Mouse (Mus musculus) right cerebral cortex, adult 18-20 months (tissue): ENCODE measurements at regions not wholly inside any gene's neighbourhood (a gene's known extent, or its start where the extent isn't known, plus 50 kb on each side); places are given as distances from the start of the nearest gene placed in this dataset.

Source experiments
- DNase-seq: peaks from one replicate; pipeline ENCODE4 v3.0.0; 2022; ENCODE audit warnings: mixed read lengths

DNA sequence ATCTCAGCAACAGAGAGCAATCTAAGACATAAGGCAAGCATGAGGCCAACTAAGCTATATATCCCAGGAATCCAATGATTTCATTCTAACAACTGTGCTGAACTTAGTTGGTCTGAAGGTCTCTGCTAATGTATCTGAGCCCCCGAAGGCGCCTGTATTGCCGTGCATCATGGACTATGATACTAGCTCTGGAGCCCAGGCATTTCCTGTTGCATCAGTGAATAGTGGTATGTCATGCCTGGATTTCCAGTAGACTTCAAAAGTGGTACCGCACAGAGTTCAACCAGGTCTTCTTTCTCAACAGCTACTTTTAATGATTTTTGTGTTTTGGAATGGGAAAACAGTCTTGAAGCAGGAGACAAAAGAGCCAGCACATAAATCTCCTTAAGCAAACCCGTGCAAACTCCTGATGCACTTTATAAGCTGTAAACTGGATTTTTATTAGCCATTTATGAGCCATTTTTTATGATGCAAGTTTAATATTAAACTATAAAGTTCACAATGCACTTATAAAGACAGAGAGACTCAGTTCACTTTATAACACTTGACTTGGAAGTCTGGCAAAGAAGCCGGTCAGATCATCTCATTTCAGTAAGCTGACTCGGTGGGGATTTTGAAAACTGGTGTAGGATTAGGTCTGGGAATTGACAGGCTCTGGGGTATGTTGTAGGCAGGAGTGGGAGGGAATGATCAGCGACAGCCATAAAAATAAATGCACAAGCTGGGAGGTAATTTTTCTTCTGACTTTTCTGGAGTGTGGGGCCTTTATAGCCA is 646.8 kb upstream of the Auts2 start:
- DNase-seq, result no peak

DNA sequence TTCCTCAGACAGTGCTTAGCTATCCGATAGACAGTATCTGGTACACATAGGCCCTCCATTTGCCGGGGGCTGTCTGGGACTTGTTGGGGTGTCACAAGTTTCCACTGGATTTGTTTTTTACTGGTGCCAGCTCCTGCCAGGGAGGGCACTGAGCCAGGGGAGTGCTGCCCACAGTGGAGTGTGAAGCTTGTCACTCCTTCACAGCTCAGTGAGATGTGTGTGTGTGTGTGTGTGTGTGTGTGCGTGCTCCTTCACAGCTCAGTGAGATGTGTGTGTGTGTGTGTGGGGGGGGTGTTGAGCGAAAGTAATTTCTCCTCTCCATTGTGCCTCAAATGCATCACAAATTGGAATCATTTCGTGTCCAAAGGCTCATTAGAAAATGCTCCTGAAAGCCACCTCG is 632.5 kb upstream of the Auts2 start:
- DNase-seq, result peak; percentile 70

GRCm38 (mm10) chr5:133173155-133173723 is 630.1 kb upstream of the Auts2 start:
- DNase-seq, result peak; percentile 57

GRCm38 (mm10) chr5:133172686-133173085 is 629.5 kb upstream of the Auts2 start:
- no peak for DNase-seq

GRCm38 (mm10) chr5:133171266-133171665 is 628.1 kb upstream of the Auts2 start:
- no peak for DNase-seq

DNA sequence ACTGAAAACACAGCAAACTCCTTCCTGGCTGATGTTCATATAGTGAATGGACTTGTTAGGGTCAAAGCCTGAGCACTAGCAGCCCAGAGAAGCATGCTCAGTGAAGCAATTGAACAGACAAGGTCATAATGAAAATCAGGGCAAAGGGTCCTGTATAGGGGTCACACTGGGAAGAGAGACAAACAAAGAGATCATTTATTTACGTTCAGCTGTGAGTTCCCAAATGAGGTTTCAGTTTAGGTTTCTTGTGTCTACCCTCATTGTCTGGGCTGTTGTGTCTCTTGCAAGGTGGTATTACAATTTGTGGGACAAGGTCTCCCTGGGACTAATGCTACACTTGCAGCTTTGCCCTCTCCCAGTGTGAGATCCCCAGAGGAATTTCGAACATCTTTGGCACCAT is 624.4 kb upstream of the Auts2 start:
- no peak for DNase-seq

DNA sequence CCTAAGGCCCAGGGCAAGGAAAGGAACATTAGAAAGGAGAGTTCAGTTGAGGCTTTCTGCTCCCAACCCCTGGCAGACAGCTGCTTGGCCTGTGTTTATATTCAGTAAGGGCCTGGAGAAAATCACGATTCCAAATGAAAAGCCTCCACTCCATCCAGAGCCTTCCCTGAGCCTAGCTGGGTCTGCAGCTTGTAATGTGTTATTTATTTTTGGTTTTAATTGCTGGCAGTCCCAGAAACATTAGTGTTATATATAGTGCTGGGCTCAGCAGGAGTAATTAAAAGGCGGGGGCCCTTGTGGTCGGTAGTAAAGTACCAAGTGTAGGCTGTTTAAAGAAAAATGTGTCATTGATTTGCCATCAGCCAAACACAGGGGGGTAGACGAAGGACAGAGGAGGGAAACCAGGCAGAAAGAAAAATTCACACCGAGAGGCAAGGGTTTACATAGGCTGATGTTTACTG is 623.9 kb upstream of the Auts2 start:
- no peak for DNase-seq

DNA sequence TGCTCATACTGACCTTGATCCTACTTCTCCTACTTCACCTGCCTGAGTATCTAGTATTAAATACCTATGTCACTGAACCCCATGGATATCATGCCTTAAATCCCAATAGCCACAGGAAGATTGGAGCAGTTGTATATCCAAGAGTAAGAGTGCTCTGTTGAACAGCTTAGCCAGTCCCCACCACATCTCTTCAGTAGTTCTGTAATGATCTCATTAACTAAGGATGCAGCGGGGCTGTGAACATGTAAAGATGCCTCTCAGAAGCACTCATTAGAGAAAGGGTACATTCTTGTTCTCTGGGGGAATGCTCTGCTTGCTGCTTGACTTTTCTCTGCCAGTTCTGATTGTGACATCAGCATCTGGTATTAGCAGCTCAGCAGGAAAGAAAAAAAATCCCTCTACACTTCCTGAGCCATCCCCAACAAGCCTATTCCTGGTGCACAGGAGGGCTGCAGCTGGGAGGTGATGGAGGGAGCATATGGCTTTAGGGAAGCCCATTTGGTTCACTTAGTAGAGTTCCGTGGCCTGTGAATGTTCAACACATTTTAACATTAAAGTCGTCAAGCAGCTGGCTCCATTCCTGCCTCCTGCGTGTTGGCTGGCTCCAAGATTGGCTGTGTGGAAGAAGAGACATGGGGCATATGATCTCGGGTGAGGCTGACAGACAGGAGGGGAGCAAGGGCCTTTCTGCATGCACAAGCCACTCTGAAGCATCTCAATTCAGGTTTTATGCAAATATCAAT is 613.1 kb upstream of the Auts2 start:
- DNase-seq, result peak; percentile 75

DNA sequence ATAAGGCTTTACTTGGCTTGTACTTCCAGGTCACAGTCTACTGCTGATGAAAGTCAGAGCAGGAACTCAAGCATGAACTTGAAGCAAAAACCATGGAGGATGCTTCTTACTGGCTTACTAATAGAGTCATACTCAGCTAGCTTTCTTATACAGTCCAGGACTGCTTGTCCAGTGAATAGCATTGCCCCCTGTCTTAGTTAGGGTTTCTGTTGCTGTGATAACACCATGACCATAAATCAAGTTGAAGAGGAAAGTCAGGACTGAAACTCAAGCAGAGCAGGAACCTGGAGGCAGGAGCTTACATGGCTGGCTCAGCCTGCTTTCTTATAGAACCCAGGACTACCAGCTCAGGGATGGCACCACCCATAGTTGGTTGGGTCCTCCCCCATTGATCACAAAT is 602.9 kb upstream of the Auts2 start:
- no peak for DNase-seq

DNA sequence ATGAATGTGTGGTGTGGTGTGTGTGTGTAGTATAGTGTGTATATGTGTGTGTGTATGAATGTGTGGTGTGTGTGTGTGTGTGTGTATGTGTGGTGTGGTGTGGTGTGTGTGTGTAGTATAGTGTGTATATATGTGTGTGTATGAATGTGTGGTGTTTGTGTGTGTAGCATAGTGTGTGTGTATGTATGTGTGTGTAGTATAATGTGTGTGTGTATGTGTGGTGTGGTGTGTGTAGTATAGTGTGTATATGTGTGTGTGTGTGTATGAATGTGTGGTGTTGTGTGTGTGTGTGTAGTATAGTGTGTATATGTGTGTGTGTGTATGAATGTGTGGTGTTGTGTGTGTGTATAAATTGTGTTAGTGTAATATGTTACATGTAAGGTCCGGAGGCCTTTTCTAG is 600.5 kb upstream of the Auts2 start:
- DNase-seq, result no peak

DNA sequence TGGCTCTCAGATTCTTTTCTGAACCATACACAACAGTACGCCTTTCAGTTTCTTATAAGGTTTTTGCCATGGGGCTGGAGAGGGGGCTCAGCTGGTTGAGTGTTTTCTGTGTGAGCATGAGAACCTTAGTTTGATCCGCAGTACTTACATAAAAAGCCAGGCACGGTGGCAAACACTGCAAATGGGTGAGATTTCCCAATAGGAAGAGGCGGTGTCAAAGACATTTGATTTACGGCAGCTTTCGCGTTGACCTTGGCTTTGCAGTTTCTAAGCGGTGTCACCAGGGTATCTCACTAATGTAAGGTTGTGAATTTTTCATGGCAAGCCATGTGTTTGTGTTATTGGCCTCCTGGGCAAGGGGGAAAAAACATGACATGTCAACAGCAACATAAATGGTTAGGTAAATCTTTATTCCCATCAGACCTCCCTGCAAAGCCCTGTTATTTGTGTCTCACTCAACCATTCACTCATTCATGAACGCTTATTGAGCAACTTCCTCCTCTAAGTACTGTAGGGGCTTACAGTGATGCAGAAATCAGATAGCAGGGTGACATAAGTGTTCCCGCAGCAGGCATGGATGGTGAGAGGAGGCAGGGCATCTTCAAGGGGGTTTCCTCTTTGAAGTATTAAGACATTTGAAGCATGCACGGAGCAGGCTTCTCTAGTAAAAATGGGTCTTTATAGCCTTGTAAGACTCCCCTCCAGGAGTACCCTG is 599.4 kb upstream of the Auts2 start:
- no peak for DNase-seq

GRCm38 (mm10) chr5:133131042-133131441 is 587.9 kb upstream of the Auts2 start:
- DNase-seq, result no peak

DNA sequence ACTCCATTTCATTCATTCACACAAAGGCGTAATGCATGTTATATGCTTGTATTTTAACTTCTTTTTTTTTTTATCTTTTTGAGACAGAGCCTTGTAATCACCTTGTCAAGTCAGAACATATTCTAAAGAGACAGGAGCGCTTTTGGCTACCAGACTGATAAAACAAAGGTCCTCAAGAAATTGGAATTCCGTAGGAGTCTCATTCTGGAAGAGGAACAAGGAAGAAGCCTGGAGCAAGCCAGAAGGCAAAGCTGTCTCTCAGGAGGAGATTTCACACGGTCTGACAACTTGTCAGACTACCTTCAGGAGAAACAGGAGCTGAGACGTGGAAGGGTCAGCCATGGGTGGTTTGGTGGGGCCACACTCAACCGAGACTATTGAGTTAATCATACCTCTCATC is 587.2 kb upstream of the Auts2 start:
- no peak for DNase-seq

- peak; percentile 23 for DNase-seq
Measured at GRCm38 (mm10) chr5:133124223-133124622, 581.1 kb upstream of the Auts2 start.

GRCm38 (mm10) chr5:133113946-133114345 is 570.8 kb upstream of the Auts2 start:
- DNase-seq, result no peak

GRCm38 (mm10) chr5:133113183-133113582 is 570.0 kb upstream of the Auts2 start:
- no peak for DNase-seq

DNA sequence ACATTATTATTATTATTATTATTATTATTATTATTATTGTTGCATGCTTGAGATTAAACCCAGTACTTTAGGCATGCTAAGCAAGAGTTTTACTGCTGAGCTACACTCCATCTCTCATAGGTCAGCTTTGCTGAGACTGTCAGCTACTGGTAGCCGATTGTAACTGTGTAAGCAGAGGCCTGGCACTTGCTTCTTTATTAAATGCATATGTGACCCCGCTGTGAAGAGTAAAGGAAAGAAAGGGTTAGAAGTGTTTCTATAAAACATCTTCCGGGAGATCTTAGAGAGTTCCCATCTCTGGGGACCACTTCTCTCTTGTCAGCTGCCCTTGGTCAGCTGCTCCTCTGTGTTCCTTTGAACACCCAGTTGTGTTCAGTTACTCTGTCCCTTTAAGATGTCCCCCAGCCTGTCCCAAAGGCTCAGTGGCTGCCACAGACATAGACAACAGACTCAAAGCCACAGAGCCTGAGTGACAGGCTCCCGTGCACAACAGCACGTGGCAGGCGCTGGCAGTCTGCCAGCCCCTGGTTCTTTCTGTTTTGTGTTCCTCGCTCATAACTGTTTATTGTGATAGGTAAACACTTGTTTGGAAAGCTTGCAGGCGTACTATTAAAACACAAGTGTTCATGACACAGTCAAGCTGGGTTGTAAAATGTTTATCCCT is 563.7 kb upstream of the Auts2 start:
- no peak for DNase-seq

- DNase-seq, result no peak
Measured at GRCm38 (mm10) chr5:133096340-133096739, 553.2 kb upstream of the Auts2 start.

GRCm38 (mm10) chr5:133084859-133085258 is 541.7 kb upstream of the Auts2 start:
- no peak for DNase-seq

DNA sequence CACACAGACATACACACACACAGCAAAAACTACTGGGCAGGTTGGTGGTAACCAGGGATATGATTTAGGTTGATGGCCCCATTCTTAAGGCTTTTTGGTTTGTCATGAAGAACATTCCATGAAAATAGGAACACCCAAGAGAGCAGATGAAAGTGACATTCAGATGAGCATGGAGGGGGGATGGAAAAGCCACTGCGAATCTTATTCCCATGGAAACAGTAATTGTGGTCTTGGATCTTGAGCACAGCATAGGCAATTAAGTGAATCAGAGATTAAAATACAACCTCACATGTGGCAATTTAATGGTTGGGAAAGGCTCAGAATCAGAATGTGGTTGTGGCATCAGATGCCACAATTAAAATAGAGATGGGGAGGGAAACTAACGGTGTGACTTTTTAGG is 537.6 kb upstream of the Auts2 start:
- no peak for DNase-seq

DNA sequence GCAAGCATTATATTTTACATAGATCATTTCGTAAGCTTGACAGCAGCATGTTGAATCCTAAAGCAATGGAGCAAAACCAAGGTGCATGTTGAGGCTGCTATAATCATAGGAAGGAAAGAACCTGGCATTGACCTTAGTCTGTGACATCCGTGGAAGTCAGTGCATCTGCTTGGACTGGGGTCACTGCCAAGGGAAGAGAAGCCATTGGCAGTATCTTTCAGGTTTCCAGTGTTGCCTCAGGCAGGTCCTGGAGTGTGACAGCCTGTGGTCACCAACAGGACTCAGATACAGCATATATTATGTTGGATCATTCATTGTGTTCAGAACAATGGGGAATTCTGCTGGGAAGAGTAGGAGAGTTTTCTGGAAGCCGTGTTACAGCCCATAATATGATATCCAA is 535.8 kb upstream of the Auts2 start:
- DNase-seq, result no peak

GRCm38 (mm10) chr5:133078390-133078789 is 535.2 kb upstream of the Auts2 start:
- DNase-seq, result no peak

DNA sequence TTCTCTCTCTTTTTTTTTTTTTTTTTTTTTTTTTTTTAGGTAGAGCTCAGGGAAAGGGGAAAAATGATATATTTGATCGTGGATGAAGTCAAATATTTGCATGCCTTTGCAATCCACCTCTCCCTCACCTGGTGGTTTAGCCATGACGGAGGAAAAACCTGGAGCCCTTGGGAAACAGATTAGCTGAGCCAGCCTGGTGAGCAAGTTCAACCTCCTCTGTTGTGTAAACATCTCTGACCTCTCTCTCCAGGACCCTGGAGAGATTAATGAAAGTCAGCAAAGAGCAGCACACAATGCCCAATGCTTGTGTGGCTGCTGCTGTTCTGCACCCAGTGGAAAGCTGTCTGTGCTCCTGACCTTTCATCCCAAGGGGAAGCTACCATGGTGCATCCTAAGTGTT is 530.2 kb upstream of the Auts2 start:
- no peak for DNase-seq
